Mouse (Mus musculus) erythroblast, embryonic 14.5 days (primary cell): Measurements from ENCODE around the gene Pde4d. TPM values are rescaled to one million over a fixed set of nuclear protein-coding genes. Genes with fewer than 3 reads are reported as not detected.

Experiments
- H3K27me3 ChIP-seq: 2 replicates; pipeline ENCODE4 v1.6.1; 2012; ENCODE audit warnings: inconsistent platforms; ENCODE audit not compliant: control insufficient read depth
- H3K36me3 ChIP-seq: 2 replicates; pipeline ENCODE4 v1.6.1; 2012; ENCODE audit warnings: mild to moderate bottlenecking, inconsistent platforms; ENCODE audit not compliant: control insufficient read depth
- H3K4me1 ChIP-seq: 2 replicates; pipeline ENCODE4 v1.6.1; 2012; ENCODE audit warnings: inconsistent platforms; ENCODE audit not compliant: control insufficient read depth
- H3K4me3 ChIP-seq: replicated peaks from 2 replicates; pipeline ENCODE3; 2012; ENCODE audit warnings: moderate library complexity, mild to moderate bottlenecking, inconsistent platforms
- H3K9me3 ChIP-seq: 2 replicates; pipeline ENCODE4 v1.6.1; 2012; ENCODE audit warnings: low read length, inconsistent platforms, mixed read lengths; ENCODE audit not compliant: control insufficient read depth
- GATA1 ChIP-seq: IDR thresholded peaks from 2 replicates; pipeline ENCODE4 v1.6.1; 2012; ENCODE audit warnings: low read length, inconsistent platforms, mixed read lengths
- TAL1 ChIP-seq: IDR thresholded peaks from 3 replicates; pipeline ENCODE4 v1.6.1; 2012; ENCODE audit warnings: low read length, inconsistent platforms, mixed read lengths
- polyA plus RNA-seq: library from polyadenylated mRNA; stranded (reverse); fragments of >175 nt; gene quantifications from 2 replicates; pipeline ENCODE4 v1.2.3, GENCODE M21; 2012

Gene Pde4d
- polyA plus RNA-seq, 1 experiment = 0.23 TPM

DNA sequence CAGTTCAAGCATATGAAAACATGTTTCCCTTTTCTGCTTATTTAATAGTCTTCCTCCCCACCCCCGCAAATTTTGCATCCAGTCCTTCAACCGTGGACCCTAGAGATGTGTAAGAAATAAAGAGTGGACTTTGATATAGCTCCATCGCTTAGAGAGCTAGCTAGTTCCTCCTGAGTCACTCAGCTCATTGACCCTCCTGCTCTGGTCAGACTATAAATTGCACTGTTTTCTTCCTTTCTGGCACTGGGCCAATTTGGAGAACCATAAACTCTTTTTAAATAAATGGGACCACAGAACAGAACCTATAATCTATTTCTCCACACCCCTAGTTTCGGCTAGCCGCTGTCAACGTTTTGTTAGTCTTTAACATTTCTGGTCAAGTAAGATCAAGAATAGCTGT, 1245.3 kb downstream of the Pde4d start:
- Histone ChIP-seq H3K9me3 (peaks cover 5% of the 10 kb centered on the region), H3K36me3 (peaks cover 61% of the 10 kb centered on the region), H3K4me1 (peaks cover 49% of the 10 kb centered on the region), H3K4me3 (no peak overlapping the region), H3K27me3 (no peaks in the 10 kb centered on the region)
- TF ChIP-seq GATA1 = no peak
- no peak for TF ChIP-seq TAL1

DNA sequence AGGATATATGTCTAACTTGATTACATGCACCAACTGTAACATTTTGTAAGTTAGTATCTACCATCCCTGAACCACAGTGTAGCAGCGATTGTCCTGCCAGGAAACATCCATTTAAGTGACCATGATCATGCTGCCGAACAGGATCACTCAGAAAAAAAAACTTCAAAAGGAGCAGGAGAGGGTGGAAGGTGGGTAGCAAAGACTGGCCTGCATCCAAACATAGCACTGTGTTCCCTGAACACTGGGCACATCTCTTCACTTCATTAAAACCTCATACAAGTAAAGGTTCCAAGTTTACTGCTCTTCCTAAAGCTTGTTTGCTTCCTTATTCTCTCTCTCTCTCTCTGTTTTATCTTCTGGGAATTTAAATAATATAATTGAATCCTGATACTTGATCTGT, 1256.4 kb downstream of the Pde4d start:
- Histone ChIP-seq H3K9me3 (no peaks in the 10 kb centered on the region), H3K27me3 (no peaks in the 10 kb centered on the region), H3K4me3 (no peak overlapping the region), H3K36me3 (peaks cover 7% of the 10 kb centered on the region), H3K4me1 (peaks cover 1% of the 10 kb centered on the region)
- TF ChIP-seq GATA1 (no peak), TAL1 (no peak)

- no peaks in the 10 kb centered on the region for H3K27me3 ChIP-seq
- peaks cover 7% of the 10 kb centered on the region for H3K36me3 ChIP-seq
- TF ChIP-seq TAL1 = no peak
- TF ChIP-seq GATA1 = no peak
- H3K4me1 ChIP-seq = peaks cover 1% of the 10 kb centered on the region
- H3K9me3 ChIP-seq = no peaks in the 10 kb centered on the region
- H3K4me3 ChIP-seq = no peak overlapping the region
Measured at GRCm38 (mm10) chr13:109706579-109706978, 1256.8 kb downstream of the Pde4d start.

DNA sequence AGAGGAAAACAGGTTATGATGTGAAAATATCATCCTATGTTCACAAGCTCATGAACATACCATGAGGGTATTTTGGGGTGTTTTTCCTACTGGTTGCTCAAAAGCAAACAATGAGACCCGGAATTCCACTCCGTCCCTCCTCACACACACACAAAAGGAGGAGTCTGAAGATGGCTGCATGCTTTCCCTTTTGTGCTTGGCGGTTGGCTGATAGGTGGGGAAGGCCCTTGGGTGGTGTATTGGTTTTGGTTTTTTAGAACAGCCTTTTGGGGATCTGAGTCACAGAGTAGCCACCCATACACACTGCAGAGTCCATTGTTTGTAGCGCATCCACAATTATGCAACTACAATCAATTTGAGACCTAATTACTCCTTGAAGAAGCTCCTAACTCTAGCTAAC, 1257.4 kb downstream of the Pde4d start:
- H3K4me3 ChIP-seq = no peak overlapping the region
- H3K27me3 ChIP-seq = no peaks in the 10 kb centered on the region
- H3K4me1 ChIP-seq = no peaks in the 10 kb centered on the region; the same call in none of the 2 replicates
- TF ChIP-seq TAL1 (no peak), GATA1 (no peak)
- peaks cover 7% of the 10 kb centered on the region for H3K36me3 ChIP-seq
- no peaks in the 10 kb centered on the region for H3K9me3 ChIP-seq

DNA sequence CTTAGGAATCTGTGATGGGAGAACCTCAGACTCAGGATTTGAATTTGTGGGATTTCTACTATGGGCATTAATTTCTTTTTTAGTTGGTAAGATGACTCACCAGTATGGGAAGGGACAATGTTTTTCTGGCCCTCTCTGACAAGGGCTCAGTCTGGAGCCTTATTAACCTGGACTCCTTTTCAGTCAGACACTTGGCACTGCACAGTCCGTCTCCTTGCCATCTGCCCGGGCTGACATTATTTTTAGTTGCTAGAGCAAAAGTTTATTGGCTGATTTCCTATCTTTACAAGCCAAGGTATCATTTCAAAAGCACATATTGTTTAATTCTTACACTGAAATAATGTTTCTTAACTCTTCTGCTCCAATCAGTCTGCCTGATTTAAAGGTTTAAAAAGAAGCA, 1258.6 kb downstream of the Pde4d start:
- no peak overlapping the region for H3K4me3 ChIP-seq
- H3K9me3 ChIP-seq = no peaks in the 10 kb centered on the region
- H3K27me3 ChIP-seq = no peaks in the 10 kb centered on the region
- H3K4me1 ChIP-seq = no peaks in the 10 kb centered on the region; the same call in none of the 2 replicates
- peaks cover 7% of the 10 kb centered on the region for H3K36me3 ChIP-seq
- no peak for TF ChIP-seq TAL1
- TF ChIP-seq GATA1 = no peak

- no peaks in the 10 kb centered on the region for H3K27me3 ChIP-seq
- TF ChIP-seq GATA1 (no peak), TAL1 (no peak)
- H3K9me3 ChIP-seq = no peaks in the 10 kb centered on the region
- H3K4me3 ChIP-seq = no peak overlapping the region
- H3K36me3 ChIP-seq = peaks cover 4% of the 10 kb centered on the region; the same call in 1 of the 2 replicates
- H3K4me1 ChIP-seq = no peaks in the 10 kb centered on the region
Measured at GRCm38 (mm10) chr13:109714581-109714980, 1264.8 kb downstream of the Pde4d start.

DNA sequence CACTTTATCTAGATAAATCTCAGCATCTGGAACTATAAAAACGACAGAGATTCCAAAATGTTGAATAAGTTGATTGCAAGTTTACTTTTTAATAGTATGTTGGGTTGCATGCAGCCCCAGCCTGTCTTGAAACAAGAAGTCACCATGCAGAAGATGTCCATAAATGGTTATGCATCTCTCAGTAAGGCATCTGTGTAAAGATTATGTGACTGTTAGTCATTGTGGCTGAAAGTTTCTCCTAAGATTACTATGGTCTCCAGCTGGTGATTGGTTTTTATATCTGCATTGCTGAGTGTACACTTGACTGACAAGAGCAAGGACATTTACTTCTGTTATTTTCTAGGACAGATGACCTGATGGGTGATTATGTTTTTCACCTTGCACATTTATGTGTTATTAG, 1265.6 kb downstream of the Pde4d start:
- no peaks in the 10 kb centered on the region for H3K27me3 ChIP-seq

GRCm38 (mm10) chr13:109720127-109720713, 1270.5 kb downstream of the Pde4d start:
- H3K9me3 ChIP-seq = no peaks in the 10 kb centered on the region
- no peak overlapping the region for H3K4me3 ChIP-seq
- H3K4me1 ChIP-seq = no peaks in the 10 kb centered on the region
- TF ChIP-seq GATA1 = no peak
- TF ChIP-seq TAL1 = no peak
- H3K27me3 ChIP-seq = no peaks in the 10 kb centered on the region
- peaks cover 4% of the 10 kb centered on the region; the same call in 1 of the 2 replicates for H3K36me3 ChIP-seq

More for the DNA sequence above, 1265.6 kb downstream of the Pde4d start:
- Histone ChIP-seq H3K4me1 (no peaks in the 10 kb centered on the region), H3K4me3 (no peak overlapping the region), H3K36me3 (peaks cover 4% of the 10 kb centered on the region; the same call in 1 of the 2 replicates), H3K9me3 (no peaks in the 10 kb centered on the region)
- TF ChIP-seq GATA1 (no peak), TAL1 (no peak)

DNA sequence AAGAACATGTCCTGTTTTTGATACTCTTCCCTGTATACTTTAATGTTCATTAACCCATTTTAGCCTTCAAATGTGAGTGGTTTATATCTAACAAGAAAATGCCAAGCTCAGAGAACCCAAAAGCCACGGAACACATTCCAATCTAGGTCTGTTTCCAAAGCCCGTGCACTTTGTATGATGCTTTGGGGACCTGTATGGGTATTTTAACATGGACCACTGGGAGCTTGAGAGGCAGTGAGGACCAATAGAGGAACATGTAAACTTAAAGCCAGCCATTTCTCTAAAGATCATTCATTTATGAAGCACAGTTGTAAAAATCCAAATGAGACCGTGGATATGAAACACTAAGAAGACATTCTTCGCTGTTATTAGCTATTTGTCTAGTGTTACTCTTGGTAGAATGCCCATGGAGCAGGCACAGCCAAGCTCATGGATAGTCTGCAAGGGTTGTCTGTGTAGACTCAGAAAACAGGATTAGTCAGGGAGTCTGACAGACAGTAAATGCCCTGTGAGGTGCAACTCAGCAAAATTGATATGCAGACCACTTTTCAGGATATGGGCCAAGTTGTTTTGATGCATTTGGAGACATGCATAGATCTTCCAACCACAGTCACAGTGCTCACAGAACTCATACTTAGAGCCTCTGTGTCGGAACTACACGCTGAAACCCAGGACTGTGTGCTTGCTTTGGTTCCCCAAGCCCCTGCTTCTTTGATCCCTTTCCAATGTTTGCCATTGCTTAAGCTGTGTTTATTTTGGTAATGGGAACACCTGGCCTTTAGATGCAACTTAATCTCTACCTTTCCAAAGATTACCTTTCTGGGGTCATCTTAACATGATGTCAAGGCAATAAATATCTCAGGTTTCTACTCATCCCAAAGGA, 1272.7 kb downstream of the Pde4d start:
- Histone ChIP-seq H3K4me1 (no peaks in the 10 kb centered on the region), H3K36me3 (peaks cover 8% of the 10 kb centered on the region), H3K27me3 (no peaks in the 10 kb centered on the region), H3K9me3 (no peaks in the 10 kb centered on the region), H3K4me3 (no peak overlapping the region)
- no peak for TF ChIP-seq GATA1
- TF ChIP-seq TAL1 = no peak
